Mouse (Mus musculus): Measurements from ENCODE around the gene Sacm1l. TPM values are rescaled to one million over a fixed set of nuclear protein-coding genes. Genes with fewer than 3 reads are reported as not detected.

The Sacm1l gene
- polyA plus RNA-seq, 1 experiment from 2014 or later: 48.2 TPM

DNA sequence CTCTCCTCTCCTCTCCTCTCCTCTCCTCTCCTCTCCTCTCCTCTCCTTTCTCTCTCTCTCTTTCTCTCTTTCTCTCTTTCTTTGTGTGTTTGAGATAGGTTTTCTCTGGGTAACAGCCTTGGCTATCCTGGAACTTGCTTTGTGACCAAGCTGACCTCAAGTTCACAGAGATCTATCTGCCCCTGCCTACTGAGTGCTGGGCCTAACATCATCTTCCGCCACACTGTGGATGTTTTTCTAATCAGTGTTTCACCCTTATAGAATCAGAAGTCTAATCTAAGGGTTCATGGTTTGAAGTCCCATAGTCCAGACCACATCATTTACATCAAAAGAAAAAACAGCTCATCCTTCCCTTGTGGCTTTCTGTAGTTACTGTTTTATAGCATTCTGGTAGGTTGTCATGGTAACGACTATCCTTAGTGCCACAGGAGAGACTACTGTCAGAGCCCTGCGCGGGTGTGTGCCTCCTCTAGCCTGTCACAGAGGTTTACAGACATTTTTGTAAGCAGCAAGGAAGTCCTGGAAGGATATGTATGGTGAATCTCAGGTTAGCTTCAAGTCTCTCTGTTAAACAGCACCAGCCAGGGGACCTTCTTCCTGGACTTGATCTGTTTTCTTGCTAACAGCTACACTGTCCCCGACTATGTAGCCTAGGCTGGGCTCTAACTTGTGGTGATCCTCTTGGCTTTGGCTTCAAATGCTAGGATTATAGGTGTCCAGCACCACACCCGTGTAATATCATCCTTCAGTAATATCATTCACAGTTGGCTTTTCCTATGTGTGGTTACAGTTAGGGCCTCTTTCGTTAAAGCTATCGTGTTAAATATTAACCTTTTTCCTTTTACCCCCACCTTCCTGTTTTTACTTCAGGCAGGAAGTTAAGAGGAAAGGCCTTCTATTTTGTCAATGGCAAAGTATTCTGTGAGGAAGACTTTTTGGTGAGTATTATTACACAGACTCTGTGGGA is 19.6 kb upstream of the Sacm1l start:
- no peak overlapping the region for H3K4me2 ChIP-seq (ENCODE audit: low read length)
- peaks cover 38% of the 10 kb centered on the region for H3K36me3 ChIP-seq (ENCODE audit: control insufficient read depth, insufficient read depth, low read length)
- H3K27me3 ChIP-seq (ENCODE audit: control insufficient read depth, insufficient read depth, low read length): no peaks in the 10 kb centered on the region
- WGBS: 77% methylated on average over 8 of the region's 8 CpGs
- H3K4me3 ChIP-seq (ENCODE audit: control insufficient read depth in 1 of 2, insufficient read depth in 1 of 2, low read depth in 1 of 2, low read length in 2 of 2): no peak overlapping the region
- H3K27ac ChIP-seq (replicated peaks in 1 of 2; ENCODE audit: control insufficient read depth in 1 of 2, insufficient read depth in 1 of 2, low read depth in 2 of 2, low read length in 2 of 2): 0 out of 4 replicates have a peak overlapping the region, but pooled peaks of 1 of the 2 experiments have one; percentile 24
- no peak overlapping the region for H3K9ac ChIP-seq (ENCODE audit: low read length)
- H3K9me3 ChIP-seq (ENCODE audit: control insufficient read depth, low read length): no peaks in the 10 kb centered on the region
- ATAC-seq (ENCODE audit: insufficient number of reproducible peaks, insufficient read depth, low FRiP score, low read depth): no peak
- peaks cover 5 to 23% of the 10 kb centered on the region in 2 experiments; a peak in 3 of 4 replicates for H3K4me1 ChIP-seq (ENCODE audit: control insufficient read depth in 2 of 2, insufficient read depth in 2 of 2, low read length in 2 of 2)

DNA sequence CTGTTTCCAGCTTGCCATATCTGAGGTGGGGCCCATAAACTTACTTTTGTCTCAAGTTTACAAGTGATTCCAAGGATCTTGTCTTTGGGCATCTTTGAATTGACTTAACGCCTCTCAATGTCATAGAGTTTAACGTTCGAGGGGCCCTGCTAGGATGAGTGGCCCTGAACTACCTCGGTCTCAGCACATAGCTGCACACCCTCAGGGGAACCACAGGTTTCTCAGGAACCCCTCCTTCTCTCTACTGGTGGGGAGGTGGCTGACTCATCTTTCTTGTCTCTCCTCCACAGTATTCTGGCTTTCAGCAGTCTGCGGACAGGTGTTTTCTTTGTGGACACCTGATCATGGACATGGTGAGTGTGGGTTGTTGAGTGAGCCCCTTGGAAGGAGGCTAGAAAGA is 18.6 kb upstream of the Sacm1l start:
- WGBS: 80% methylated on average over 5 of the region's 5 CpGs

GRCm38 (mm10) chr9:123512482-123512881 is 17.1 kb upstream of the Sacm1l start:
- WGBS: 77% methylated on average over 2 of the region's 2 CpGs
- ATAC-seq (ENCODE audit: insufficient number of reproducible peaks, insufficient read depth, low FRiP score, low read depth): no peak

More for the DNA sequence above, 18.6 kb upstream of the Sacm1l start:
- H3K36me3 ChIP-seq (ENCODE audit: control insufficient read depth, insufficient read depth, low read length): peaks cover 42% of the 10 kb centered on the region
- no peak for ATAC-seq (ENCODE audit: insufficient number of reproducible peaks, insufficient read depth, low FRiP score, low read depth)
- H3K9me3 ChIP-seq (ENCODE audit: control insufficient read depth, low read length): no peaks in the 10 kb centered on the region
- H3K9ac ChIP-seq (ENCODE audit: low read length): no peak overlapping the region
- no peak overlapping the region for H3K4me3 ChIP-seq (ENCODE audit: control insufficient read depth in 1 of 2, insufficient read depth in 1 of 2, low read depth in 1 of 2, low read length in 2 of 2)
- H3K27me3 ChIP-seq (ENCODE audit: control insufficient read depth, insufficient read depth, low read length): no peaks in the 10 kb centered on the region
- H3K4me1 ChIP-seq (ENCODE audit: control insufficient read depth in 2 of 2, insufficient read depth in 2 of 2, low read length in 2 of 2): peaks cover 2 to 14% of the 10 kb centered on the region in 2 experiments; a peak in 3 of 4 replicates
- H3K27ac ChIP-seq (replicated peaks in 1 of 2; ENCODE audit: control insufficient read depth in 1 of 2, insufficient read depth in 1 of 2, low read depth in 2 of 2, low read length in 2 of 2): no peak overlapping the region
- H3K4me2 ChIP-seq (ENCODE audit: low read length): no peak overlapping the region

DNA sequence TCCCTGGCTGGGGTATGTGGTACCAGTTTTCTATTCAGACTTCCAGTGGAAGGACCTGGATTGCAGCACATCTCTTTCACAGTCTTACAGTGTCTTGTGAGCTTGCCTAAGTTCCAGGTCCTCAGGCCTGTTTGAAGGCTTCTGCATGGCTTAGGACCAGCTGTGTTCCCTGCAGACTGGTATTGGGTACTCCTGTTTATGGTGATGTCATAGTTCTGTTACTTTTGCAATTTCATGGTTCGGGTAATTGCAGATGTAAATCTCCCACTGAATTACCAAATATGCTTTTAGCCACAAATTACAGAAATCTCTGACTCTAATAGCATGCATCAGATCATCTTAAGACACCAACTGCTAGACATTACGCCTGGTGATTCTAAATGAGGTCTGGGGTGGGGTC is 14.5 kb upstream of the Sacm1l start:
- H3K4me2 ChIP-seq (ENCODE audit: low read length): no peak overlapping the region
- peaks cover 80% of the 10 kb centered on the region for H3K36me3 ChIP-seq (ENCODE audit: control insufficient read depth, insufficient read depth, low read length)
- no peaks in the 10 kb centered on the region for H3K27me3 ChIP-seq (ENCODE audit: control insufficient read depth, insufficient read depth, low read length)
- no peaks in the 10 kb centered on the region for H3K9me3 ChIP-seq (ENCODE audit: control insufficient read depth, low read length)
- no peak overlapping the region for H3K4me3 ChIP-seq (ENCODE audit: control insufficient read depth in 1 of 2, insufficient read depth in 1 of 2, low read depth in 1 of 2, low read length in 2 of 2)
- WGBS: 92% methylated on average over 2 of the region's 2 CpGs
- peak; percentile 36; the same call in 1 of the 2 replicates for ATAC-seq (ENCODE audit: insufficient number of reproducible peaks, insufficient read depth, low FRiP score, low read depth)
- no peak overlapping the region for H3K9ac ChIP-seq (ENCODE audit: low read length)
- no peak overlapping the region for H3K27ac ChIP-seq (replicated peaks in 1 of 2; ENCODE audit: control insufficient read depth in 1 of 2, insufficient read depth in 1 of 2, low read depth in 2 of 2, low read length in 2 of 2)
- no peaks in the 10 kb centered on the region; a peak in 1 of 4 replicates for H3K4me1 ChIP-seq (ENCODE audit: control insufficient read depth in 2 of 2, insufficient read depth in 2 of 2, low read length in 2 of 2)

More at GRCm38 (mm10) chr9:123512482-123512881, 17.1 kb upstream of the Sacm1l start:
- no peaks in the 10 kb centered on the region for H3K9me3 ChIP-seq (ENCODE audit: control insufficient read depth, low read length)
- peaks cover 57% of the 10 kb centered on the region for H3K36me3 ChIP-seq (ENCODE audit: control insufficient read depth, insufficient read depth, low read length)
- H3K4me3 ChIP-seq (ENCODE audit: control insufficient read depth in 1 of 2, insufficient read depth in 1 of 2, low read depth in 1 of 2, low read length in 2 of 2): no peak overlapping the region
- H3K9ac ChIP-seq (ENCODE audit: low read length): no peak overlapping the region
- no peaks in the 10 kb centered on the region for H3K27me3 ChIP-seq (ENCODE audit: control insufficient read depth, insufficient read depth, low read length)
- no peaks in the 10 kb centered on the region; a peak in 1 of 4 replicates for H3K4me1 ChIP-seq (ENCODE audit: control insufficient read depth in 2 of 2, insufficient read depth in 2 of 2, low read length in 2 of 2)
- no peak overlapping the region for H3K4me2 ChIP-seq (ENCODE audit: low read length)
- H3K27ac ChIP-seq (replicated peaks in 1 of 2; ENCODE audit: control insufficient read depth in 1 of 2, insufficient read depth in 1 of 2, low read depth in 2 of 2, low read length in 2 of 2): no peak overlapping the region

DNA sequence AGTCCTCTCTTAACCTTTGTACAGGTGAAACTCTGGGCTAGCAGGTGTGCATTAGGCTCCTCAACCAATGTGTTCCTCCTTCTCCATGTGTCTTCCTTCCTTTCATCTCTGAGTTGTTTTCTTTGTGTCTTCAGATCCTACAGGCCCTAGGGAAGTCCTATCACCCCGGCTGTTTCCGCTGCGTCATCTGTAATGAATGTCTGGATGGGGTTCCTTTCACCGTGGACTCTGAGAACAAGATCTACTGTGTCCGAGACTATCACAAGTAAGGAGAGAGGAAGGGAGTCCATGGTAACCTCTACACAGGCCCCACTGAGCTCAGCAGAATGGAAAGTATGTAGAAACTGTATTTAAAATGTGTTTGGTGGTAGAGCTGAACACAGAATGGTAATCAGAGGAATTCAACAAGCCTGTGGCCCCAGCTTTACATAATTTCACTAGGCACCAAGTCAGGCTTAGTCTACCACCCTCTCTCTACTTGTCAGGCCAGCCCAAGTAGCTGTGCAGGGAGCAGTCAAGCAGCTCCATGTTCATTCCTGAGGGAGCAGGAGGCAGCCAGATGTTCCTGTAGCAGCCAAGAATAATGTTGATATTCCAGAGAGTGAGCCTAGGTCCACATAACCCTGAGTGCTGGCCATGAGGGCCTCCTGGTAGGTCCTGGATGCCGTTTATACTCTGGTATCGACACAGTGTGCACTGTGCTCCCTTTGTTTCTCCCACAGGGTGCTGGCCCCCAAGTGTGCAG is 12.7 kb upstream of the Sacm1l start:
- no peaks in the 10 kb centered on the region for H3K27me3 ChIP-seq (ENCODE audit: control insufficient read depth, insufficient read depth, low read length)
- no peak overlapping the region for H3K4me3 ChIP-seq (ENCODE audit: control insufficient read depth in 1 of 2, insufficient read depth in 1 of 2, low read depth in 1 of 2, low read length in 2 of 2)
- H3K9ac ChIP-seq (ENCODE audit: low read length): no peak overlapping the region
- H3K4me1 ChIP-seq (ENCODE audit: control insufficient read depth in 2 of 2, insufficient read depth in 2 of 2, low read length in 2 of 2): peaks cover 0 to 3% of the 10 kb centered on the region in 2 experiments; a peak in 1 of 4 replicates
- 0 out of 2 replicates have a peak, but pooled peaks have one; percentile 20 for ATAC-seq (ENCODE audit: insufficient number of reproducible peaks, insufficient read depth, low FRiP score, low read depth)
- no peak overlapping the region for H3K4me2 ChIP-seq (ENCODE audit: low read length)
- peaks cover 77% of the 10 kb centered on the region for H3K36me3 ChIP-seq (ENCODE audit: control insufficient read depth, insufficient read depth, low read length)
- peak overlapping the region; percentile 4 to 16; a peak in 1 of 4 replicates for H3K27ac ChIP-seq (replicated peaks in 1 of 2; ENCODE audit: control insufficient read depth in 1 of 2, insufficient read depth in 1 of 2, low read depth in 2 of 2, low read length in 2 of 2)
- 81% methylated on average over 7 of the region's 7 CpGs for WGBS
- no peaks in the 10 kb centered on the region for H3K9me3 ChIP-seq (ENCODE audit: control insufficient read depth, low read length)

GRCm38 (mm10) chr9:123518969-123519894 is 10.3 kb upstream of the Sacm1l start:
- no peaks in the 10 kb centered on the region for H3K27me3 ChIP-seq (ENCODE audit: control insufficient read depth, insufficient read depth, low read length)
- no peak overlapping the region for H3K4me3 ChIP-seq (ENCODE audit: control insufficient read depth in 1 of 2, insufficient read depth in 1 of 2, low read depth in 1 of 2, low read length in 2 of 2)
- H3K27ac ChIP-seq (replicated peaks in 1 of 2; ENCODE audit: control insufficient read depth in 1 of 2, insufficient read depth in 1 of 2, low read depth in 2 of 2, low read length in 2 of 2): no peak overlapping the region
- peaks cover 0 to 3% of the 10 kb centered on the region in 2 experiments; a peak in 1 of 4 replicates for H3K4me1 ChIP-seq (ENCODE audit: control insufficient read depth in 2 of 2, insufficient read depth in 2 of 2, low read length in 2 of 2)
- no peak overlapping the region for H3K4me2 ChIP-seq (ENCODE audit: low read length)
- no peak for ATAC-seq (ENCODE audit: insufficient number of reproducible peaks, insufficient read depth, low FRiP score, low read depth)
- H3K36me3 ChIP-seq (ENCODE audit: control insufficient read depth, insufficient read depth, low read length): peaks cover 61% of the 10 kb centered on the region
- H3K9ac ChIP-seq (ENCODE audit: low read length): no peak overlapping the region
- no peaks in the 10 kb centered on the region for H3K9me3 ChIP-seq (ENCODE audit: control insufficient read depth, low read length)
- WGBS: 79% methylated on average over 13 of the region's 13 CpGs

Measured in heart, embryonic 14.5 days (tissue).